Mouse (Mus musculus) liver, adult (tissue): ENCODE data around the gene Nnat.

Experiments used
- GATA4 ChIP-seq: IDR thresholded peaks from 2 replicates; pipeline ENCODE4 v1.6.1; 2014; ENCODE audit warnings: mild to moderate bottlenecking, low read length; ENCODE audit not compliant: insufficient replicate concordance

The Nnat gene

DNA sequence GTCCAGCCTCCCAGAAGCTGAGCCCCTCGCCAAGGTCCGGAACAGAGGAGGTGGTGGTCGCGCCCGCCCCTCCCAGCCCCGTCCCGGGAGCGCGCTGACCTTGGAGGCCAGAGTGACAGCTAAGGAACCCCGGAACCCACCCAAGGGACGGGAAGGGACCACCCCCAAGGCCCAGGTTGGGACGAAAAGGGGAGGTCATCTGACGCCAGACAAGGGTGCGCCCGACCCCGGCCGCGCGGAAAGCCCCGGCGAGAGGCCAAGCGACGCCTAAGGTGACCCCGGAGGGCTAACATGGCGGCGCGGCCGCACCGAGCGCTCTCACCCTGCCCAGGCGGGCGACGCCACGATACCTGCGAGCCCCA lies 6.0 kb downstream of the Nnat start:
- no peak for TF ChIP-seq GATA4

DNA sequence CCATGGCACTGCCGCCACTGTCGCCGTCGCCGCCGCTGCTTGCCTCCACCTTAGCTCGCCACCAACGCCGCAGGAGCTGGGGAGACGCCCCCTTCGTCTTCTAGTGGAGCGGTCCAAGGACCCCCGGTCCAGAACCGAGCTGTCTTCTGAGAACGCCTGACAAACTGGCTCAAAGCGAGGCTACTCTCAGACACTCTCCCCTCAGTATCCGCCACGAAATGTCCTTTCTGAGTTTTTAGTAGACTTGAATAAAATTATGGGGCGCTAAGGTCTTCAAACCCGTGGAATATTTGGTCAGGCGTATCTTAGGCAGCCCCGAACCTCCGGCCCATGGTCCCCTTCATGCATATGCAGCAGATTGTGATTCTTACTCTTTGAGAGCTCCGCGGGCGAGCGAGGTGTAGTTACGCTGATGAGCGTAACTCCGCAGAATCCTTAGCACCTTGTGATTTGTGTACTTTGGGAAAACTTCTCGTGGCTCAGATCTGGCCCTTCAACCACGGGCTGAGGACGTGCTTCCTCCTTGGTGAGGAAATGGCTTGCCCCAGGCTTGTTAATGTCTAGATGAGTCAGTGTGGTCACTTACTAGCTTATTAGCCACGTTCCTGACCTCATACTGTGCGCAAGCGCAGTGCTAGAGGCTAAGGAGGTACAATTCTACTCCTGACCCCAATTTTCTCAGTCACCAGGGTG lies 6.5 kb downstream of the Nnat start:
- TF ChIP-seq GATA4, result no peak

- TF ChIP-seq GATA4, result no peak
Measured at GRCm38 (mm10) chr2:157567235-157567961, 7.5 kb downstream of the Nnat start.

DNA sequence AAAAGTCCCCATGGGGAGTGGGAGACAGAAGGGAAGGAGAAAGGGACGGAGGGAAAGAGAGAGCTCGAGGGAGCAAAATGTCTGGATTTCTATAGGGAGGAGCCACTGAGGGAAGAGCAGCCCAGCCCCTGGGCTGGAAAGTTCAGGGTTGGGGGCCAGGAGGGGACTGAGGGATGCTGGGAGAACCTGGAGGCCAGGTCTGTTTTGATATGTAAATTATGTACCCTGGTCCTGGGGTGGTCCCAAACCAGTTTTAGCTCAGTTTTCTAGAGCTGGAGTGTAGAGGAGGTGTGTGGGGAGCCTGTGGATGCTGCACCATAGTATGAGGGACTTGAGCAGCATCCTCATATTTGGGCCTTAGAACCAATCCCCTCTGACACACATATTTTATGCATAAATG lies 9.0 kb downstream of the Nnat start:
- no peak for TF ChIP-seq GATA4

GRCm38 (mm10) chr2:157569796-157570485 lies 10.1 kb downstream of the Nnat start:
- no peak for TF ChIP-seq GATA4

DNA sequence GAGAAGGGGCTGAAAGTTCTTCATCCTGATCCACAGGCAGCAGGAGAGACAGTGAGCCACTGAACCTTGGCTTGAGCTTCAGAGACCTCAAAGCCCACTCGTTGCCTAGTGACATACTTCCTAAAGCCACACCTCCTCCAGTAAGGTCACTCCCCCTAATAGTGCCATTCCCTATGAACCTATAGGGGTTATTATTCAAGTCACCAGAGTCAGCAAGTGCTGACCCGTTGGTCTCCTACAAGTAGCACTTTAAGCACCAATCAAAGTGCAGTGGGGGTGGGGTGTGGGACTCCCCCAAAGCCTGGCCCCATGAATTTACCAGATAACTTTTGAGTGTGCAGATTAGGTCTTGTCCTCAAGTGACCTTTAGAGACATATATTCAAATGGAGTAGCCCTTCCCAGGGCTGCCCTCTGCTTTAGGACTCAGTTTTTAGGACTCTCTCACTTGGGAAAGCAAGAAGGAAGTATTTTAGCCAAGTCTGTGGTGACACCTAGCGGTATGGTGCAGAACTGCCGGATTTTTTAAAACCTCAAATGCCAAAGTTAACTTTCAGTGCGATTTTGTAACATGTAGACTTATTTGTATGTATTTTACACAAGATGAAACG lies 11.4 kb downstream of the Nnat start, which contains the start of gene Blcap:
Blcap (minus strand) TSS at position 51 of the 609 bp plus-strand sequence.
- TF ChIP-seq GATA4, result no peak

GRCm38 (mm10) chr2:157572786-157573185 lies 12.9 kb downstream of the Nnat start:
- TF ChIP-seq GATA4, result no peak

GRCm38 (mm10) chr2:157596876-157597566 lies 37.1 kb downstream of the Nnat start:
- no peak for TF ChIP-seq GATA4

DNA sequence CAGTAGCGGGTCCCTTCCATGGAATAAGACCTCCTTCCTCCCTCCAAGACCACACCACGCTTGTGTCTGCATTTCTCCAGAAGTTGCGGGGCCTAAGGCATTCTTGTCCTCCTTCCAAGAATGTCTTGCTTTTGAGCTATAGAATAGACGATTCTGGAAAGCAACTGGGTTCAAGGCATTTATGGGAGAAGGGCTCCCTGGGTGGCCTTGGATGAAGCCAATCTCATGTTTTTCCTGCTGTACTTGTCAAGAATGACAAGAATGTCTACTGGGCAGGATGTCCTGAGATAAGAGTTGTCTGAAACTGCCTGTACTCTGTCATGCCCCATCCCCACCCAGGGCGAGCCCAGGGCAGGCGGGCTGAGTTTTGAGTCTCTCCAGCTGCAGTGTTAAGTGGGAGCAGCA lies 41.6 kb downstream of the Nnat start:
- TF ChIP-seq GATA4, result peak; percentile 82; the same call in 1 of the 2 replicates

DNA sequence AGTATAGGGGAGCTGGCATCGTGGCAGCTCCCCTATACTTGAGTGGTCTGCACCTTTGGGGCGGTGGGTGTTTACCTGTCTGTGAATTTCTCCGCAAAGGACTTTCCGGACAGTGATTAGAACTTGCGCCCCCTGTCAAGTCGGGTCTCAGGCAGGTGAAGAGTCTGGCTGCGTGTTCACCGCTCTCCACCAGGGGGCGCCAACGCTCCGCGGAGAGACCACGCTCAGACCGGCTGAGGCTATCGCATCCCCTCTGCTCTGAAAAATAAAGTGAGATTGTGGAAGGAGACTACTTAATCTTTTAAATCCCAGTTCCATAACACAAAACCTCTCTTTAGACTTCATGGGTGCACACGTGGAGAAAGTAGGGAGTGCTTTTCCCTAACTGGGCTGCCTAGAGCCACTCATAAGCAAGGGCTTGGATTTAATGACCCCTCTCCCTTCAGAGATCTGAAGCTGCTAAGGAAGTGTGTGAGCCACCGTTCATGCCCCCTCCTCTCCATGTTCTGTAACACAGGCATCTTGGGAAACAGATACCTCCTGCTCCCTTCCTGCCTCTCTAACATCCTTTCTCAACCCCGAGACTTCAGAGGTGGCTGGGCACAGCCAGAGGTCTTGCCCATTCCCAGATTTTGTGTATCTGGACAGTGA lies 45.3 kb downstream of the Nnat start:
- TF ChIP-seq GATA4, result no peak

GRCm38 (mm10) chr2:157607542-157608236 lies 47.8 kb downstream of the Nnat start:
- TF ChIP-seq GATA4, result no peak

- TF ChIP-seq GATA4, result no peak
Measured at GRCm38 (mm10) chr2:157611735-157612134, 51.9 kb downstream of the Nnat start.
